Mouse (Mus musculus): ENCODE data around the gene Col6a4. TPM values are rescaled to one million over a fixed set of nuclear protein-coding genes. Genes with fewer than 3 reads are reported as not detected.
A peak's percentile ranks its signal among the peaks of the same experiment; 100 is the strongest.

Col6a4 gene
- total and polyA plus RNA-seq, 2 experiments from 2014 or later, result 0.01 TPM; not detected in 1

DNA sequence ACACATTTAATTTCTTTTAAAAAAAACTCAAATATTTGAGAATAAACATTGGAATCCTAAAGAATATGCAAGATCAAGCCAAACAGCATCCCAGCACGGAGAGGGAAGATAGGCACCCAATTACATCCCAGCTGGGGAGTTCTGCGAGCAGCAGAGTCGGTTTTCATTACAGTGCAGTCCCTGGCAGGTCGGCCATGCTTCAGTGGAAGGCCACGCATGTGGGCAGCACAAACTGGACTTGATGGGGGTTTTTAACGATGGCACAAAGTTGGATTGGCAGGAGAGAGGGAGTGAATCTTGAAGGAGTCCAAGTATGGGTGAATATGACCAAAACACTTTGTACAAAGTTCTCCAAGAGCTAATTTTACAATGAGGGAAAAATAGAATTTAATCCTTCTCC lies 106.5 kb downstream of the Col6a4 start:
- H3K27ac ChIP-seq (ENCODE audit: low read depth), result no peak overlapping the region
- no peaks in the 10 kb centered on the region for H3K27me3 ChIP-seq (ENCODE audit: control insufficient read depth, insufficient read depth, low read length)
- no peak overlapping the region for H3K4me3 ChIP-seq (ENCODE audit: low read depth, low read length)
- H3K9me3 ChIP-seq (replicated peaks; ENCODE audit: control insufficient read depth, low read length), result no peaks in the 10 kb centered on the region
- no peak overlapping the region for H3K4me2 ChIP-seq (ENCODE audit: low read depth, low read length)
- H3K9ac ChIP-seq (replicated peaks; ENCODE audit: low read depth, low read length), result no peak overlapping the region
- no peaks in the 10 kb centered on the region for H3K36me3 ChIP-seq (replicated peaks; ENCODE audit: control insufficient read depth, insufficient read depth, low read length)
- ATAC-seq (ENCODE audit: insufficient read depth, low read depth), result no peak
- DNase-seq (ENCODE audit: low spot score), result no peak
- TF ChIP-seq CTCF (IDR thresholded peaks at IDR 0.05; ENCODE audit: low read depth) (no peak), EP300 (IDR thresholded peaks at IDR 0.05; ENCODE audit: low read depth) (no peak)
- H3K4me1 ChIP-seq (ENCODE audit: control insufficient read depth, insufficient read depth), result no peaks in the 10 kb centered on the region
- WGBS, result 67% methylated on average over 6 of the region's 6 CpGs

DNA sequence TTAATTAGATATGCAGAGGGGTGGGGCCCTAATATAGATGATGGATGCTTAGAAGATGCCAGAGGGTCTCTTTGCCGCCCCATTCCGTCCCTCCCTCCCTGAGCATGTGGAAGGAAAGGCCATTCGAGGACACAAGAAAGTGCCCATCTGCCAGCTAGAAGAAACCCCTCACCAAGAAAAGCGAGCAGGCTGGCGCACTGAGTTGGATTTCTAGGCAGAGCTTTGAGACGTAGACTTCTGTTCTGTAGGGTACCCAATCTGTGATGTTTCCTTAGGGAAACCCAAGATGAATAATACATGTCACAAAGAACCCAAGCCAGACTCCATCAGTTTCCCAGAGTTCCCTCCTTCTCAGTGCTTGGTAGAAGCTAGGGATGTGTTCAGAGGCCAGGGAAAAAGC lies 107.1 kb downstream of the Col6a4 start:
- H3K4me3 ChIP-seq (ENCODE audit: low read depth, low read length), result no peak overlapping the region
- H3K4me2 ChIP-seq (ENCODE audit: low read depth, low read length), result no peak overlapping the region
- H3K4me1 ChIP-seq (ENCODE audit: control insufficient read depth, insufficient read depth), result no peaks in the 10 kb centered on the region
- ATAC-seq (ENCODE audit: insufficient read depth, low read depth), result no peak
- TF ChIP-seq CTCF (IDR thresholded peaks at IDR 0.05; ENCODE audit: low read depth) (no peak), EP300 (IDR thresholded peaks at IDR 0.05; ENCODE audit: low read depth) (no peak)
- no peaks in the 10 kb centered on the region for H3K9me3 ChIP-seq (replicated peaks; ENCODE audit: control insufficient read depth, low read length)
- WGBS, result 81% methylated on average over 6 of the region's 6 CpGs
- H3K27me3 ChIP-seq (ENCODE audit: control insufficient read depth, insufficient read depth, low read length), result no peaks in the 10 kb centered on the region
- no peaks in the 10 kb centered on the region for H3K36me3 ChIP-seq (replicated peaks; ENCODE audit: control insufficient read depth, insufficient read depth, low read length)
- no peak overlapping the region for H3K9ac ChIP-seq (replicated peaks; ENCODE audit: low read depth, low read length)
- DNase-seq (ENCODE audit: low spot score), result no peak
- H3K27ac ChIP-seq (ENCODE audit: low read depth), result no peak overlapping the region

DNA sequence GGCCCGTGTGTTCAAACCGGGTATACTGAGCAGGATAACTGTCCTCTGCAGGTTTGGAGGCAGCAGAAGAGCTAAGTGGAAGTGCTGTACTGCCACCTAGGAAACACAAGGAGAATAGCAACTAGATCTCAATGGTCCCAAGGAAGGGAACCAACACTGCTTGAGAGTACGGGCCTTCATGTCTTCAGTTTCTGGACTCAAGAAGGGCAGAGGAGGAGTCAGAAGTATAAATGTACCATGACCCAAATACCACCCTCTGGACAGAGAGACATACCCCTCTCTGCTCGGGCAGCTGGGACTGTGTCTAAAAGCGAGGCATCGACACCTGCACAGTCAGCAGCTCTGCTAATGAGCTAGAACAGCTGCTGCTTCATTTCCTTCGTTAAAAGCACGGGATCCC lies 108.5 kb downstream of the Col6a4 start:
- 50% methylated on average over 8 of the region's 8 CpGs for WGBS
- Histone ChIP-seq H3K36me3 (replicated peaks; ENCODE audit: control insufficient read depth, insufficient read depth, low read length) (no peaks in the 10 kb centered on the region), H3K9ac (replicated peaks; ENCODE audit: low read depth, low read length) (no peak overlapping the region), H3K27ac (ENCODE audit: low read depth) (no peak overlapping the region), H3K4me3 (ENCODE audit: low read depth, low read length) (no peak overlapping the region), H3K4me1 (ENCODE audit: control insufficient read depth, insufficient read depth) (no peaks in the 10 kb centered on the region), H3K27me3 (ENCODE audit: control insufficient read depth, insufficient read depth, low read length) (no peaks in the 10 kb centered on the region), H3K4me2 (ENCODE audit: low read depth, low read length) (no peak overlapping the region), H3K9me3 (replicated peaks; ENCODE audit: control insufficient read depth, low read length) (no peaks in the 10 kb centered on the region)
- DNase-seq (ENCODE audit: low spot score) (peak; percentile 16), ATAC-seq (ENCODE audit: insufficient read depth, low read depth) (no peak)
- TF ChIP-seq CTCF (IDR thresholded peaks at IDR 0.05; ENCODE audit: low read depth) (peak; percentile 63), EP300 (IDR thresholded peaks at IDR 0.05; ENCODE audit: low read depth) (no peak)

DNA sequence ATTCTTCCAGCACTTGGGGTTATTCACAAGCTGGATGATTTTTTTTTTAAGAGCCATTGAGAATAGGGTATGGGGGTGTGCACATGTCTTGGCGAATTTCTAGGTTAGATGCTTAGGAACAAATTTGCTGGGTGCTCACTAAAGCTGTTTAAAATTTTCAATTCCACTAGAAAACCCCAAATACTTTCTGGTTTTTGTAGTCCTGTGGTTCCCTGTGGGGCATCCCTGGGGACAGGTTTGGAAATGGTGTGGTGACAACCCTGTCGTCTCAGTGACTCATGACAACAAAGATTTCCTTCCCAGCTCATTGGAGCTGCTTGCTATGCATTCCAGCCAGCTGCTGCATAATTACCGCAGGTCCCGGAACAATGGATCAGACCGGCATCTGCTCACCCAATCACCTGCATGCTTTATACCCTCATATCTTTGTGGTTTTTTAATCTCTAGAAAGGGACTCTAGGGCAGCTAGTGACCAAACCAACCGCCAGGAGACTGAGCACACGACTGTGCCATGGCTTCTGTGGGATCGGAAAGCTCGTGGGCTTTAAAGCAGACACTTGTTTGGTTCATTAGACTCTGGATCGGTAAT lies 111.6 kb downstream of the Col6a4 start:
- H3K4me3 ChIP-seq (ENCODE audit: low read depth, low read length), result no peak overlapping the region
- no peak overlapping the region for H3K27ac ChIP-seq (ENCODE audit: low read depth)
- no peak overlapping the region for H3K4me2 ChIP-seq (ENCODE audit: low read depth, low read length)
- no peaks in the 10 kb centered on the region for H3K36me3 ChIP-seq (replicated peaks; ENCODE audit: control insufficient read depth, insufficient read depth, low read length)
- H3K27me3 ChIP-seq (ENCODE audit: control insufficient read depth, insufficient read depth, low read length), result no peaks in the 10 kb centered on the region
- TF ChIP-seq CTCF (IDR thresholded peaks at IDR 0.05; ENCODE audit: low read depth), result no peak
- no peak for TF ChIP-seq EP300 (IDR thresholded peaks at IDR 0.05; ENCODE audit: low read depth)
- H3K9ac ChIP-seq (replicated peaks; ENCODE audit: low read depth, low read length), result no peak overlapping the region
- no peak for DNase-seq (ENCODE audit: low spot score)
- no peaks in the 10 kb centered on the region for H3K4me1 ChIP-seq (ENCODE audit: control insufficient read depth, insufficient read depth)
- H3K9me3 ChIP-seq (replicated peaks; ENCODE audit: control insufficient read depth, low read length), result no peaks in the 10 kb centered on the region
- no peak for ATAC-seq (ENCODE audit: insufficient read depth, low read depth)
- 36% methylated on average over 10 of the region's 10 CpGs for WGBS

DNA sequence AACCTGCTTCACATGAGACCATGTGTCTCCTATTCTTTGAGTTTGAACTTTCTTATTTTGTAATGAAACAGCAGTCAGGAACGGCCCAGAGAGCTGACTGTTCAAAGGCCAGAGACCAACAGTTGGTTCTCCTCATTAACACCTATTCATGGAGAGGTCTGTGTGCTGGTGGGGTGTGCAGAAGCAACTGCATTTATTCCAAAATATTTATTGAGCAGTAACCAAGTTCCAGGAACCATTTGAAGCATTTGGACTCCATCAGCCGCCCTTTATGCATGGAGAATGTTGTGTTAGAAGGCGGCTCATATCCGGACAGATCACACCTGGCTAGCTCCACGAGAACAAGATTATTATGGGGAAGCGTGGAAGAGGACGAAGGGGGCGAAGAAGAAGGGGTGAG lies 118.1 kb downstream of the Col6a4 start:
- Histone ChIP-seq H3K9me3 (replicated peaks; ENCODE audit: control insufficient read depth, low read length) (no peaks in the 10 kb centered on the region), H3K4me1 (ENCODE audit: control insufficient read depth, insufficient read depth) (no peaks in the 10 kb centered on the region), H3K4me2 (ENCODE audit: low read depth, low read length) (no peak overlapping the region), H3K27ac (ENCODE audit: low read depth) (no peak overlapping the region), H3K36me3 (replicated peaks; ENCODE audit: control insufficient read depth, insufficient read depth, low read length) (no peaks in the 10 kb centered on the region), H3K27me3 (ENCODE audit: control insufficient read depth, insufficient read depth, low read length) (0 out of 2 replicates have a peak, but pooled peaks cover 5% of the 10 kb centered on the region), H3K4me3 (ENCODE audit: low read depth, low read length) (no peak overlapping the region), H3K9ac (replicated peaks; ENCODE audit: low read depth, low read length) (no peak overlapping the region)
- ATAC-seq (ENCODE audit: insufficient read depth, low read depth) (no peak), DNase-seq (ENCODE audit: low spot score) (no peak)
- TF ChIP-seq EP300 (IDR thresholded peaks at IDR 0.05; ENCODE audit: low read depth) (no peak), CTCF (IDR thresholded peaks at IDR 0.05; ENCODE audit: low read depth) (no peak)
- 81% methylated on average over 8 of the region's 8 CpGs for WGBS

DNA sequence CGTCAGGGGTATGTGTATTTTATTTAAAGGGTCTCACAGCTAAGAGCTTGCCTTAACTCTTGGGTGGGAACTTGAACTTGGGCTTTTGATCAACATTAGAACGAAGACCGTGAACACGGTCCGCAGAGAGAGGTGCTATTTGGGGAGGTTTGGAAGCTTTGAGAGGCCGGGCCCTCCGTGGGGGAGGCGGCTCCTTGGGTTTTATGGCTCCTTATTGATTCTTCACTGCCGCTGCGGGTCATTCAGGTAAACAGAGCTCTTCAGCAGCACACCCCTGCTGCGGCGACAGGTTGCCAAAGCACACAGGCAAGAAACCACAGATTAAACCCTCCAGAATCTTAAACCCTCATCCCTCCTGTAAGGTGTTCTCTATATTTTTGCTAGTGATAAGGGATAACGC lies 119.7 kb downstream of the Col6a4 start:
- DNase-seq (ENCODE audit: low spot score), result no peak
- H3K36me3 ChIP-seq (replicated peaks; ENCODE audit: control insufficient read depth, insufficient read depth, low read length), result no peaks in the 10 kb centered on the region
- no peak for ATAC-seq (ENCODE audit: insufficient read depth, low read depth)
- H3K9me3 ChIP-seq (replicated peaks; ENCODE audit: control insufficient read depth, low read length), result no peaks in the 10 kb centered on the region
- H3K4me1 ChIP-seq (ENCODE audit: control insufficient read depth, insufficient read depth), result no peaks in the 10 kb centered on the region
- no peak overlapping the region for H3K4me2 ChIP-seq (ENCODE audit: low read depth, low read length)
- WGBS, result 23% methylated on average over 13 of the region's 13 CpGs
- no peak overlapping the region for H3K27ac ChIP-seq (ENCODE audit: low read depth)
- no peak overlapping the region for H3K4me3 ChIP-seq (ENCODE audit: low read depth, low read length)
- no peak for TF ChIP-seq EP300 (IDR thresholded peaks at IDR 0.05; ENCODE audit: low read depth)
- TF ChIP-seq CTCF (IDR thresholded peaks at IDR 0.05; ENCODE audit: low read depth), result no peak
- no peak overlapping the region for H3K9ac ChIP-seq (replicated peaks; ENCODE audit: low read depth, low read length)
- 0 out of 2 replicates have a peak, but pooled peaks cover 5% of the 10 kb centered on the region for H3K27me3 ChIP-seq (ENCODE audit: control insufficient read depth, insufficient read depth, low read length)

Measured in heart, postnatal 0 days (tissue).